Mouse (Mus musculus) testis, adult 2 months (tissue): ENCODE data around the gene Slc2a5.

ENCODE experiments used
- CTCF ChIP-seq: fragments of 200-500 bp; IDR thresholded peaks from 2 replicates; pipeline ENCODE4 v1.5.1; 2012; ENCODE audit warnings: low read depth, mild to moderate bottlenecking, inconsistent platforms, low read length, moderate library complexity; ENCODE audit not compliant: control insufficient read depth, insufficient read depth, insufficient replicate concordance
- POLR2A ChIP-seq: fragments of 200-500 bp; IDR thresholded peaks from 2 replicates; pipeline ENCODE4 v1.6.1; 2012; ENCODE audit warnings: low read depth, mild to moderate bottlenecking, inconsistent platforms, low read length, moderate library complexity; ENCODE audit not compliant: control insufficient read depth

DNA sequence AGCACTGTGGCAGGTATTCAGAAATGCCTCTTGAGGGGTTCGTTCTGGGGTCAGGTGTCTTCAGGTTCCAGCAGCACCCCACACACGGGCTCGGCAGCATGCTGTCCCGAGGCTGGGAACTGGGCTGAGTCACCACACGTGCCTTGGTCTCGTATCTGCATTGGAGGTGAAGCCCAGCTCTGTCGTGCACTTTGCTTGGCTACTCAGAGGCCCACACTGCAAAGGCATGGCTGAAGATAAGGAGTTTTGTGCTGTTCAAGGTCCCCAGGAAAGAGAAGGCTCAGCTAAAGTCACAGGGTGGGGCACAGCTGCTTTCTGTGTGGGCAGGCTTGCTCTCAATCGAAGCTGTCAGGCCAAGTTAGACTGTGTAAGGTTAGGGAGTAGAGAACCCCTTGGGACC lies 33.4 kb downstream of the Slc2a5 start:
- TF ChIP-seq CTCF = no peak
- TF ChIP-seq POLR2A = no peak
